Mouse (Mus musculus) embryonic fibroblast, embryonic 13.5 days (primary cell): ENCODE data around the gene Pnrc2.
A peak's percentile ranks its signal among the peaks of the same experiment; 100 is the strongest.

ENCODE experiments used
- CTCF ChIP-seq: IDR thresholded peaks from 2 replicates; pipeline ENCODE4 v1.5.1; 2011; ENCODE audit warnings: mild to moderate bottlenecking, control low read depth, low read length, moderate library complexity, borderline replicate concordance; ENCODE audit not compliant: insufficient read depth
- POLR2A ChIP-seq: IDR thresholded peaks from 2 replicates; pipeline ENCODE4 v1.6.1; 2011; ENCODE audit warnings: low read depth, mild to moderate bottlenecking, control low read depth, low read length, moderate library complexity

DNA sequence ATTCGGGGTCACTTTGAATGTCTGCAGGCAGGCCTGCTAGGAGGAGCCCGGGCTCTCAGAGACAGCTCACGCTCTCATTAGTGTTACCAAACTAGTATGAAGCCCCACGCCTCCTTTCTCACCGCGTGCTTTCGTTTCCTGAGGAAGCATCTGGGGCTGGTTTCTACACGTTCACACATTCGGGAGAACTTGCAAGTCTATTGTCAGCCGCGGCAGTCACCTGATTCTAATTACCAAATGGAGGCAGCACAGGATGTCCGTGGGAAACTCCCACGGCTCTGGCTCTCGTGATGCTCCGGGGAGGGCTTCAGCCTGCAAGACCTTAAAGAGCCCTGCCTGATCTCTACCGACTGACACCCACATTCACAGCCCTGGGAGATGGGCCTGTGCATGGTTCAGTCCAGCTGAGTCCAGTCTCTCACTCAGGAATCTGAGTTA, 3.0 kb upstream of the Pnrc2 start:
- TF ChIP-seq POLR2A (0 out of 2 replicates have a peak, but pooled peaks have one; percentile 17), CTCF (no peak)
